Mouse (Mus musculus) G1E (cell line): Measurements from ENCODE around the gene Cacna1c.

Experiments
- CTCF ChIP-seq: IDR thresholded peaks from 2 replicates; pipeline ENCODE4 v1.5.1; 2012; ENCODE audit warnings: low read depth, low read length, inconsistent platforms, mixed read lengths
- GATA1 ChIP-seq: IDR thresholded peaks from 2 replicates; pipeline ENCODE4 v1.6.1; 2012; ENCODE audit warnings: borderline replicate concordance, low read length, inconsistent platforms, mixed read lengths
- GATA2 ChIP-seq: IDR thresholded peaks from 2 replicates; pipeline ENCODE4 v1.6.1; 2012; ENCODE audit warnings: low read depth, low read length, inconsistent platforms, borderline replicate concordance
- POLR2AphosphoS5 ChIP-seq: IDR thresholded peaks from 2 replicates; pipeline ENCODE4 v1.6.1; 2012; ENCODE audit warnings: low read depth, low read length, inconsistent platforms; ENCODE audit not compliant: insufficient replicate concordance
- TAL1 ChIP-seq: conservative IDR thresholded peaks from 2 replicates; pipeline ENCODE4 v1.6.1; 2012; ENCODE audit warnings: low read depth, low read length, inconsistent platforms, mixed read lengths

- TF ChIP-seq GATA1 (no peak), CTCF (no peak), TAL1 (no peak), POLR2AphosphoS5 (no peak), GATA2 (no peak)
Observed at GRCm38 (mm10) chr6:118731937-118732336, 464.3 kb downstream of the Cacna1c start.
